Mouse (Mus musculus) liver, adult 2 months (tissue): ENCODE measurements at regions not wholly inside any gene's neighbourhood (a gene's known extent, or its start where the extent isn't known, plus 50 kb on each side); places are given as distances from the start of the nearest gene placed in this dataset.

ENCODE experiments used
- CTCF ChIP-seq: fragments of 200-500 bp; IDR thresholded peaks from 2 replicates; pipeline ENCODE4 v1.5.1; 2011; ENCODE audit warnings: low read depth, low read length, control low read depth
- POLR2A ChIP-seq: fragments of 200-500 bp; IDR thresholded peaks from 2 replicates; pipeline ENCODE4 v1.6.1; 2011; ENCODE audit warnings: low read length, control low read depth; ENCODE audit not compliant: insufficient read depth; ENCODE audit errors: extremely low read depth

- no peak for TF ChIP-seq CTCF
- TF ChIP-seq POLR2A: no peak
Measured at GRCm38 (mm10) chr4:53254483-53254882, 94.8 kb upstream of the Abca1 start.
